Mouse (Mus musculus) regulatory T cell (primary cell): ENCODE data around the gene Itpr1.

Source experiments
- in situ Hi-C: fragments of 300-600 bp; cut with MboI, MseI; formaldehyde crosslinking; loops from one replicate; pipeline ENCODE4 v1.15.1; 2025; ENCODE audit warnings: high pct_unique_total_duplicates

Gene Itpr1

GRCm38 (mm10) chr6:108572646-108573045 is 359.8 kb downstream of the Itpr1 start:
- in situ Hi-C loops: no loop called here

DNA sequence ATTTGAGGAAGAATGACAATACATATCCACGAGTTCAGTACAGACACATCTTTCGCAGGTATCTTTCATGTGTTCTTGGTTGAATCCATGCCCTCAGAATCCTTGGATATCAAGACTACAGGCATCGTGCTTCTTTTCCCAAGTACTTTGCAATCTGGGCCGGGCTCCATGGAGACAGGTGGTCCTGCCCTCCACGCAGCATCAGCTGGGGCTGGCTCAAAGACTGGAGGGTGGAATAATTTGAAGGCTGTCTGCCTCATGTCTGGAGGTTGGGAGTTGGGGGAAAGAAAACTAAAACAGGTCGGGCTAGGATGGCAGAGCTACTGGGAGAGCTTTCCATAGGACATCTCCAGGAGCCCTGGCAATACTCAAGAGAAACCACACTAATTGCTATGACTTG is 364.2 kb downstream of the Itpr1 start:
- in situ Hi-C loops: no loop called here

DNA sequence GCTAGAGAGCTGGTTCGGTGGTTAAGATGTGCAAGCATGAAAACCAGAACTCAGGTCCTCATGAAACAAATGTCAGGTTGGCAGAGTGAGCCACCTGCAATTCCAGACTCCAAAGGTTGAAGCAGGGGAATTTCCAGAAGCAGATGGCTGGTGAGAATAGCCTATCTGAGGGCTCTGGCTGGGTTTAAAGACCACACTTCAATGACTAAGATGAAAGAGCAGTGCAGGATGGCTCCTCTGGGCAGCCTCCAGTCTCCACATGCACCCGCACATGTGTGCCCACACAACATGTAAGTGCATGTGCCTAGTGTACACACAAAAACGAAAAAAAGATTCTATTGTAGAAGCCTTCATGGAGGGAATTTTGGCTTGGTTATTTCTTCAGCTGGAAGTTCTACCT is 375.5 kb downstream of the Itpr1 start:
- in situ Hi-C loops: no loop called here

GRCm38 (mm10) chr6:108592227-108592626 is 379.3 kb downstream of the Itpr1 start:
- in situ Hi-C loops: no loop called here

DNA sequence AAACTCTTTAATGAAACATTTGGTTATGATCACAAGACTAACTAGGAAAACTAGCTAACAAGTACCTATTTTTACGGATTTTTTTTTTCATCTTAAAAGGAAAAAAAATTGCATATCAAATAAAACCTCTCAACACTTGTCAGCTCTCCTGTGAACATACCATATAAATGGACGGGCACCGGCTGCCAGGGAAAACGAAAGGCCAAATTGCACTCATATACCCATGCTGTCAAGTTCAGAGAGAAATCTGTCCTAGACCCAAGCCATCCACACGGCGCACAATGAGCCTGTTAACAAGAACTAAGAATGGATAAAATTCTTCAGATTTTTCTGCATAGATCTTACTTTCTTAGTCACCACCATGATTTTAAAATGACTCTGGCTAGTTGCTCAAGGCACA is 379.7 kb downstream of the Itpr1 start:
- in situ Hi-C loops: no loop called here

DNA sequence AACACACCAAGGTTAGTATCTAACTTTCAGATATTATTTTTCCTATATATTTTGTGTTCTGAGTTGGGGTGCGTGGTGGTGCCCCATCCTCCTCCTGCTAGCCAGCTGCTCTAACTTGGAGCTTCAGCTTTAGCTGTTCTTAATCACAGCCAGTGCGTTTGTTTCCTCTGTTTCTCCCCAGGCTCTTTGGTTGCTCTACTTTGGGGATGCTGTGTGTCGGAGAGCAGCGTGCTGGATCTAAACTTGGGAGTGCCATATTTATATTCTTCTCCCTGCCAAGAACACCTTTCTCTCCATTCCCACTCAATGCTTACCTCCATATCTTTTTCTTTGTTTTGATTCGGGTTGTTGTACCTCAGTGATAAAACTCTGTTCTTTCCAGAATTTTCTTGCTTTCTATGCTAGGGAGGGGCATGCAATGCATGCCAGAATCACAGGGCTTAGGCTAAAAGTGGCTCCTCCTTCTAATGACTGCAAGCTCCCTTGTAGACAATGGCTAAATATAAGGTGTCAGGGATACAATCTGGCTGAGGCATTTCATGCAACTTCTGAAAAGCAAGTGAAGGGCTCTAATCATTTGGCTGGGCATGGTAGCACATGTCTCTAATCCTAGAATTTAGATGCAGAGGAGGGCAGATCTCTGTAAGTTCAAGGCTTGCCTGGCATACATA is 381.4 kb downstream of the Itpr1 start:
- in situ Hi-C loops: no loop called here

GRCm38 (mm10) chr6:108598691-108599090 is 385.8 kb downstream of the Itpr1 start:
- in situ Hi-C loops: no loop called here

DNA sequence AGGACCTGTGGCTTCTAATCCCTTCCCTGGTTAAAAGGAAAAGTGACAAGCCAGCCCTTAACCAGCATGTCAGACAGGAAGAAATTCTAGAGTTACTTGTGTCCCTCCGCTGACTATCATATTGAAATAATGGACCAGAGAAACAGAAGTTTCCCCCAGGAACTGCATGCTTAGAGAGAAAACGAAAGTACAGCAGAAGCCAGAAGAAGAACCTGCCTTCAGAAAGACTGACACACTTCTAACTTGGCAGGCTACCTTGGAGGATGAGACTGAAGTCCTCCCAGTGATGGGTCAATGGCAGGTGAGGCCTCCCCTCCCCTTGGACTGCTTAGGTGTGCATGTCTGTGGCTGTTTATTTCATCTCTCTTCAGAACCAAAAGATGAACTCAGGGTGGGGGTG is 386.4 kb downstream of the Itpr1 start:
- in situ Hi-C loops: no loop called here
